Mouse (Mus musculus) ES-E14 (cell line): Measurements from ENCODE around the gene Isca2. TPM values are rescaled to one million over a fixed set of nuclear protein-coding genes. Genes with fewer than 3 reads are reported as not detected.

Source experiments
- DNase-seq: peaks from one replicate; pipeline ENCODE4 v3.0.0-alpha.2; 2013; ENCODE audit warnings: low read depth, low spot score
- H3K27ac ChIP-seq: 2 replicates; pipeline ENCODE4 v1.5.1; 2012; ENCODE audit warnings: low read depth, mild to moderate bottlenecking, low read length, moderate library complexity, mixed read lengths; ENCODE audit not compliant: poor library complexity, insufficient read depth, severe bottlenecking
- H3K36me3 ChIP-seq: 2 replicates; pipeline ENCODE4 v1.6.1; 2012; ENCODE audit warnings: mild to moderate bottlenecking, low read length, moderate library complexity, mixed read lengths; ENCODE audit not compliant: control insufficient read depth, poor library complexity, insufficient read depth, severe bottlenecking
- H3K4me1 ChIP-seq, 2 experiments: fragments of 150-350 bp in 1 of 2; sonication (generic) in 1 of 2; 2 replicates each; pipeline ENCODE4 v1.6.1; 2012; ENCODE audit warnings: low read length in 2 of 2, mild to moderate bottlenecking in 1 of 2, mixed read lengths in 1 of 2; ENCODE audit not compliant: control insufficient read depth in 2 of 2, insufficient read depth in 2 of 2, poor library complexity in 1 of 2
- H3K4me3 ChIP-seq, 2 experiments: fragments of 150-350 bp in 1 of 2; sonication (generic) in 1 of 2; 2 replicates each; pipeline ENCODE4 v1.5.1; 2012; ENCODE audit warnings: low read length in 2 of 2, low read depth in 1 of 2, mild to moderate bottlenecking in 1 of 2, mixed read lengths in 1 of 2; ENCODE audit not compliant: insufficient read depth in 1 of 2, poor library complexity in 1 of 2, severe bottlenecking in 1 of 2
- H3K9ac ChIP-seq: 2 replicates; pipeline ENCODE4 v1.6.1; 2012; ENCODE audit warnings: low read depth, mild to moderate bottlenecking, low read length, mixed read lengths; ENCODE audit not compliant: poor library complexity, insufficient read depth, severe bottlenecking
- H3K9me3 ChIP-seq: fragments of 150-350 bp; sonication (generic); 2 replicates; pipeline ENCODE4 v1.6.1; 2012; ENCODE audit warnings: low read depth, mild to moderate bottlenecking, low read length; ENCODE audit not compliant: control insufficient read depth, insufficient read depth
- CHD2 ChIP-seq: IDR thresholded peaks from 2 replicates; pipeline ENCODE4 v1.6.1; 2014; ENCODE audit warnings: mild to moderate bottlenecking, low read depth, low read length, inconsistent platforms
- HCFC1 ChIP-seq: IDR thresholded peaks from 2 replicates; pipeline ENCODE4 v1.6.1; 2012; ENCODE audit warnings: low read length, inconsistent platforms, borderline replicate concordance; ENCODE audit not compliant: insufficient read depth
- MAFK ChIP-seq: IDR thresholded peaks from 2 replicates; pipeline ENCODE4 v1.6.1; 2014; ENCODE audit warnings: mild to moderate bottlenecking, low read depth, low read length, inconsistent platforms; ENCODE audit not compliant: insufficient read depth
- ZC3H11A ChIP-seq: IDR thresholded peaks from 2 replicates; pipeline ENCODE4 v1.6.1; 2012; ENCODE audit warnings: low read depth, mild to moderate bottlenecking, inconsistent platforms, low read length, borderline replicate concordance
- ZNF384 ChIP-seq: IDR thresholded peaks from 2 replicates; pipeline ENCODE4 v1.6.1; 2012; ENCODE audit warnings: low read depth, low read length, inconsistent platforms
- in situ Hi-C, 2 experiments: fragments of 600-800 bp; cut with MboI; formaldehyde crosslinking; loops; one replicate each; pipeline ENCODE4 v1.15.1; 2025; ENCODE audit warnings: low sequenced_read_pairs in 2 of 2, inconsistent platforms in 1 of 2; ENCODE audit not compliant: unreplicated experiment in 2 of 2
- total RNA-seq: library from RNA; depleted of rRNA; stranded (reverse); fragments of 300-350 nt; gene quantifications from 2 replicates; pipeline ENCODE4 v1.2.3, GENCODE M21; 2012

Isca2 gene
- total RNA-seq, 1 experiment, result 36.5 TPM

DNA sequence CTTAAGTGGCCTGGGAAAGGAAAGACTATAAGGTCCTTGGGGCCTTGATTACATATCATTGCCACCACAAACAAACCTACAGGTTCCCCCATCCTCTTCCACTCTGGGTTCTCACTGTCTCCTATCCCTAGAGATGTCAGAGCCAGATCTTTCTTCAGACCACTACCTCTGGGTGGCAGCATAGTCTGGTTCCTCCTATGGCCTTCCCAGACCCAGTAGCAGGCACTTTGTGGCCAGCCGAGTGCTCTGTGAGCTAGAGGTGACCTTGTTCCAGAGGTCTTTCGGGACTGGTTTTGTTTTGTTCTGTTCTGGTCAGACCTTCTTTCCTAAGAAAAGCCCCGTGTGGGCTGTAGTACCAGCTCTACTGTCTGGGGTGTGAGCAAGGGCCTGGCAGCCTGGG, 39.0 kb downstream of the Isca2 start:
- H3K36me3 ChIP-seq, result no peaks in the 10 kb centered on the region
- in situ Hi-C loops, result no loop called here
- no peak for DNase-seq
- no peak overlapping the region for H3K4me3 ChIP-seq
- peaks cover 0 to 3% of the 10 kb centered on the region in 2 experiments; a peak in 1 of 4 replicates for H3K4me1 ChIP-seq
- H3K9ac ChIP-seq, result no peak overlapping the region
- TF ChIP-seq ZC3H11A (no peak), ZNF384 (no peak), CHD2 (no peak), MAFK (no peak), HCFC1 (no peak)
- H3K9me3 ChIP-seq, result no peaks in the 10 kb centered on the region
- no peak overlapping the region for H3K27ac ChIP-seq

DNA sequence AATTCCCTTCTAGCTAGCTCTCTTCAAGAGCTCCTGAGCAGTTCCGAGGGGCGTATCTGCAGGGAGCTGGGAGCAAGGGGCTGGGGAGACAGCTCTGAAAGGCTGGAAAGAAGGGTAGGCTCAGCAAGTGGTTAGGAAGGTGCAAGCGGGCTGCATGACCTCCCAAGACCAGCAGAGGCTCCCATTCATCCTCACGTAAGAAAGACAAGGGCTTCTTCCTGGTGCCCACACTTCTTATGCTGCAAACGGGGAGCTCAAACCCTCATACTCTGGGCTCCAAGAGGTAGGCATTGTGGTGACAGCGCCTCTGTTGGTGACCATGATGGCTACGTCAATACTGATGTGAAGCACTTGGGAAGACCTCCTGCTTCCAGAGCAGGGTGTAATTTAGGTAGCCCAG, 40.7 kb downstream of the Isca2 start:
- in situ Hi-C loops, result no loop called here
- TF ChIP-seq ZC3H11A, result no peak
- no peak for TF ChIP-seq CHD2
- no peak for TF ChIP-seq HCFC1
- TF ChIP-seq MAFK, result no peak
- TF ChIP-seq ZNF384, result no peak
- no peaks in the 10 kb centered on the region for H3K36me3 ChIP-seq
- no peak overlapping the region for H3K9ac ChIP-seq
- DNase-seq, result no peak
- no peaks in the 10 kb centered on the region for H3K9me3 ChIP-seq
- no peaks in the 10 kb centered on the region for H3K4me1 ChIP-seq
- no peak overlapping the region for H3K27ac ChIP-seq
- H3K4me3 ChIP-seq, result no peak overlapping the region

DNA sequence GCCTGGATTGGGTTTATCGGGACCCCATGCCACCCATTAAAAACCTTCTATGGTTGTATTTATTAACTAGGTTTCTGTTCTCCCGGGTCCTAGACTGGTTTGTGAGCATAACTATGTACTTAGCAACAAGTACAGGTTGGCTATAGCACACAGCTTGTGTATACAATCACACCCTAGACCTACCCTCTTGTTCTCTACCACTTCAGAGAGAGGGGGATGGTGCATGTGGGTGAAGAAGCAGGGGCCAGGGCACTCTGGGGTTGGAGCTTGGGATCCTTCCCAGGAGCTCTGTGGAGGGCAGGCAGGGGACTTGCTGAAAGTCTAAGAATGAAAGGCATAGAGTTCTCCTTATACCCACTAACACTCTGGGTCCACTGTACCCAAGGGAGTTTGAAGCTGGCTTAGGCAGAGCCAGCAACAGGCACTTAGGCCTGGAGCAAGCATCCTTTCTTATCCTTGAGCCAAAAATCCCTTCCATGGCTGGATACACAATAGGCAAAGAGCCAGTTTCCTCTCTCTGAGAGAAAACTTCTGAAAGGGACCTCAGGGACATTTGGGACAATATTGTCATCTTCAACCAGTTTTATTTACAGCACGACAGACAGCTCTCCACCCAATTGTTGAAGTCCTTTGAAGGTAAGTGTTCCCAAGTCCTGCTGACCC, 41.7 kb downstream of the Isca2 start:
- no peak for DNase-seq
- Histone ChIP-seq H3K36me3 (no peaks in the 10 kb centered on the region), H3K4me1 (no peaks in the 10 kb centered on the region), H3K9ac (no peak overlapping the region), H3K9me3 (no peaks in the 10 kb centered on the region), H3K27ac (no peak overlapping the region), H3K4me3 (no peak overlapping the region)
- in situ Hi-C loops, result no loop called here
- TF ChIP-seq MAFK, result no peak
- no peak for TF ChIP-seq HCFC1
- TF ChIP-seq ZC3H11A, result no peak

DNA sequence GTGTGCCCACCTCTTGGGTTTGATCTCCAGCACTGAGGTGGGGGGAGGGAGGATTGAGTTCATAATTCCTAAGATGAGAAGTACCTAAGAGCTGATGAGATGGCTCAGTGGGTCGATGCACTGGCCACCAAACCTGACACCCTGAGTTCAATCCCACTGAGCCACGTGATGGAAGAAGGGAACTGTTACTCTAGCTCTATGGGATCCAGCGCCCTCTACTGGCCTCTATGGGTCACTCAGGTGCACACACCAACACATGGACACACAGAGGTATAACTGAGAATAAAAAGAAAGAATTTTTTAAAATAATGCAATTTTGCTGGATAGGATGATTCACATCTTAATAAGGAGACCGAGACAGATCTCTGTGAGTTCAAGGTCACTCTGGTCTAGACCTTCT, 45.4 kb downstream of the Isca2 start:
- no peaks in the 10 kb centered on the region for H3K9me3 ChIP-seq
- H3K27ac ChIP-seq, result no peak overlapping the region
- no peaks in the 10 kb centered on the region for H3K4me1 ChIP-seq
- no peak for TF ChIP-seq MAFK
- H3K9ac ChIP-seq, result no peak overlapping the region
- no peaks in the 10 kb centered on the region for H3K36me3 ChIP-seq
- H3K4me3 ChIP-seq, result no peak overlapping the region
- in situ Hi-C loops, result no loop called here
- DNase-seq, result peak; percentile 43
